Mouse (Mus musculus) spleen, postnatal 14 days (tissue): ENCODE results near the gene Rgmb.

Experiments
- DNase-seq, 2 experiments: peaks; one replicate each; pipeline ENCODE4 v3.0.0; 2021 to 2022; ENCODE audit warnings: low spot score in 2 of 2

The Rgmb gene

DNA sequence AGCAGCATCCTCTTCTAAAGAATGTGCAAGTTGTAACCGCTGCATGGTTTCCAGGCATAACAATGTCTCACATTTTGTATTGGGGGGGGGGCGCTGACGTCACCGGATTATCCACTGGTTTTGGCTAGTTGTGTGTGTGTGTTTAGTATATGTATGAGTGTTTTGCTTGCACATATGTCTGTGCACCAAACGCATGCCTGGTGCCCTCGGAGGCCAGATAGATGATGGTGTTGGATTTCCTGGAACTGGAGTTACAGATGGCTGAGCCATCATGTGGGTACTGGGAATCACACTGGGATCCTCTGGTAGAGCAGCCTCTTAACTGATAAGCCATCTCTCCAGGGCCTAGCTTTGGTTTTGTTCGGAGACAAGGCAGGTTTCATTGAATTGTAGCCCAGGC lies 8.5 kb downstream of the Rgmb start:
- DNase-seq, result no peak

GRCm38 (mm10) chr17:15821706-15822105 lies 9.1 kb downstream of the Rgmb start:
- no peak for DNase-seq

DNA sequence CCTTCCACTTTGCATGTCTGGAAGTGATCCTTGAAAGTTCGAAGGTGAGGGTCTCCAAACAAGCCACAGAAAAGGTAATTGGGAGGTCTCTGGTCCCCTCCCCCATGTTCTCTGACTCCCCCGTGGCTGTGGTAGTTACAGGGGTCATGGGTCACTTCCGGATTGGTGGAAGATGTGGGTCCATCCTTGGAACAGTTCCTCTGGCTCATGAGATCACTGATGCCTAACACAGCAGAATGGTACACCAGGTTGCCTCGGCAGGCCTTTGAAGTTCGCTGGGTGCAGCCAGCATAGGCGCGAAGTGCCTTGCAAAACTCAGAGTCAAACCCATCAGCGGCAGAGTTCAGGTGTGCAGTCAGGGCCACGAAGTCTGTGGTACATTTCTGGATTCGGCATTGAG lies 10.1 kb downstream of the Rgmb start:
- no peak for DNase-seq

GRCm38 (mm10) chr17:15820146-15820545 lies 10.7 kb downstream of the Rgmb start:
- no peak for DNase-seq

DNA sequence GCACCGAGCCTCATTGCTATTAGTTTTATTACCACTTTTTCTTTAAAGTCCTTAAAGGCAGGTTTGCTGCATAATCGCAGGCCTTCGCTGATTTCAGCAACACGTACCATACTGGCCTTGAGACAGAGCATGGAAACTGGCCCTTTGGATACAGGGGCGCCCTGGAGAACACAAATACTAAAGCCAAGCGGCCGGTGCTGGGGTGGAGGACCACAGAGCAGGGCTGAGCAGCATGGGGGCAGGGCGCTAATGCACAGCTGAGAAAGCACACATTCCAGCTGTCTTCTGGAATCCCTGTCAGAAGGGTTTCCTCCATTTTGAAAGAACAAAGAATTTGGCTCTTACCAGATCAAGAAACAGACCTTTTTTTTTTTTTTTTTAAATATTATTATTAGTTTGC lies 12.5 kb downstream of the Rgmb start:
- DNase-seq, result no peak

DNA sequence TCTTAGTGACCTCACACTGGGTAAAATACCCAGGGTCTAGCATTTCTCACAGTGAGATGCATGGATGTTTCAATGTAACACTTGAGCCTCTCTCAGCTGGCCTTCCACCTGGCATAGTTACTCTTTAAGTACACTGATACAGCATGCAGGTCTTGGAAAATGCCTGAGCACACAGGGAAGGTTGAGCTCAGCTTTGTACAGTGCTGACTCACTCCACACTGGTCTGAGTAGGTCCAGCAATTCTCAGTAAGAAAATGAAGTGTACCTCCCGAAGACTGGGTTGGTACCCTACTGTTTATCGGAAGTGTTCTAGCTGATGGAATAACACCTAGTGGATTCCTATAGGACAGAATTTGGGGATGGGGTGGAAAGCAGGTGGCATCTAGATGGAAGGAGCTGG lies 13.2 kb downstream of the Rgmb start:
- no peak for DNase-seq

GRCm38 (mm10) chr17:15817096-15817450 lies 13.8 kb downstream of the Rgmb start:
- no peak for DNase-seq

GRCm38 (mm10) chr17:15816379-15817095 lies 14.3 kb downstream of the Rgmb start:
- no peak for DNase-seq

DNA sequence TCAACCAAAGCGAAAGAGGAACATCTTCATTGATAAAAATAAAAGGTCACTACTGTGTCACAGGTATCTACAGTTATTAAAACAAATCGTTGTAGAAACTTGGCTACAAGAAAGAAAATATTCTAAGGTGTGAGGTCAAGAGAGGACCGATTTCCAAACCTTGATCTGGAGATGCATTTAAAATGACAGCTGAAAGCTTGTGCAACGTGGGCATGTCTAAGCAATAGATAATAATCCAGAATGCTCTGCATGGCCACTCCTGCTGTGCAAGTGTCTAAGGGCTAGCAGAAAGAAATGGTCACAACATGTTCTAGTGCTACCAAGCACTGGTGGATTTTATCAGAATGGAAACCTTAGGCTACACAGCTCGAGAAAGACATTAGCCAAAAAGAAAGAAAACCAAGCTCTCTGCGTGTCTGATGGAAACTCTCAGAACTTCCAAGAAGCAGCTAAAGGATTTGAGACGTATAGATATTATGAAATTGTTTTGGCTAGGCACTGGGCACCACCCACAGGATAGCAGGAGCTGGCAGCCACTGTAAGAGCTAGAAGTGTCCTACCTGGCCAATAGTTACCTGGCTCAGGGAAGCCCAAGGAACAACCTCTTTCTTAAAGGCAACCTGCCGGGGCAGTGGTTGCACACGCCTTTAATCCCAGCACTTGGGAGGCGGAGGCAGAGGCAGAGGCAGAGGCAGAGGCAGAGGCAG lies 15.4 kb downstream of the Rgmb start:
- no peak for DNase-seq

DNA sequence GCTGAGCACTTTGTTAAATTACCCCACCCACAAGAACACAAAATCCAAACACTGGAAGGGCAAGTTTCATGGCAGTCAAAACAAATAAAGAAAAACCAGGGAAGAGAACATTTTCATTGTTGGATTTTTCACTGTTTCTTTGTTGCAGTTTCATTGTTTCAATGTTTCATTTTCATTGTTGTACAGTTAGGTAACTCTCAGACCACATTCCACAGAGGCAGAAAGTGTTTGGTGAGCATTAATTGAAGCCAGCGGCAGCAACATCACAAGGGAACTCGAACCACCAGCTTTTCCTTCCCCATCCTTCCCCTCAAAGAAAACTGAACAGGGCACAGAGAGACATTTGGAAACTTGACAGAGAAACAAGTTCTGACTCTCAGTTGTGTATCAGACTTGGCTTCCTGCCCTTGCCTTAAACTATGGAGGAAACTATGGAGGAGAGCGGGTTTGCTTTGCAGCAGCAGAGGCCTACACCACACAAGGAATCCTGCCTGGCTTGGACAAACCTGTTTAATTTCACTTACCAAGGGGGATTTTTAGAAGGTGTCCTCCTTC lies 17.1 kb downstream of the Rgmb start:
- DNase-seq, result no peak

DNA sequence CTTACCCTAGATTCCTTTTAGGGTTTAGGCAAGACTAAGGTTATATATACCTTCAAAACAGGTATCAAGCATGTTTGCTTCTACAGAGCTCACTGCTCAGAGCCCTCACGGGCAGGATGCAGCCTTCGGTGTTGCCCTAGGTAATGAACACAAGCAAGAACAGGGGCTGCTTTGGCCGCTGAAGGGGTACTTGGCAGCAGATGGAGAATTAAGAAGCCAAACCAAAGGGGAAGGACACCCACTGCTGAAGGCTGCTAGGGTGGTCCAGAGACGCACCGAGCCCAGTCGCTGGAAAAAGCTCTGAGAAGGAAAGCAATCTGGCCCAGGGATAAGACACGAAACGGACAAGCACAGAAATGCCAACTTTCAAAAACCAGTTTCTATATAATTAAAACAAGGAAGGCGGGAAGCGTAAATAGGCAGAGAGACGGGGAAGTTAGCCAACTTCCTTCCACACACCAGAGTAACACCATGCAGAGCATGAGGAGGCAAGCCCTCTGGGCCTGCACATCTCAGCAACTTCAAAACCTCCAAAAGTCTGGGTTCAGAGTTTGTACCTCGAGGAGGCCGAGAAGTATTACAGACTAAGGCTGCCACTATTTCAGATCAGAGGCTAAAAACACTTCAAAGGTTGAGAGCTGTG lies 18.6 kb downstream of the Rgmb start:
- DNase-seq, result no peak

DNA sequence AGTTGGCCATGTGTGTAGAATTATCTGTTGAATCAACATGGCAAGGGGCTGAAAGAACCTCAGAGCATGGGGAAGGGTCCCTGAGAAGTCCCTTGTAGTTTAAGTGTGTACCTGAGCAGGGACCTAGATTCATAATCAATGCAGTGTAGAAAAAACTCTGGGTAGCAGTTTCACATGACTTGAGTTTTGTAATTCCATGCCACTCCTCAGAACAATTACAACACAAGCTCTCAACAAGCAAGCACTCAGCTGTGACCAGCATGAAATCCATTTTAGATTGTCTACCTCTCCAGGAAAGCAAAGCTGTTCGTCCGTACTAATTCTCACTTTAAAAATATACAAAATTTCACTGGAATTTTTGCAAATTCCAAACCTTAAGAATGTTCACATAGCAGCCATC lies 20.9 kb downstream of the Rgmb start:
- no peak for DNase-seq

- no peak for DNase-seq
Observed at GRCm38 (mm10) chr17:15808468-15809374, 22.1 kb downstream of the Rgmb start.

DNA sequence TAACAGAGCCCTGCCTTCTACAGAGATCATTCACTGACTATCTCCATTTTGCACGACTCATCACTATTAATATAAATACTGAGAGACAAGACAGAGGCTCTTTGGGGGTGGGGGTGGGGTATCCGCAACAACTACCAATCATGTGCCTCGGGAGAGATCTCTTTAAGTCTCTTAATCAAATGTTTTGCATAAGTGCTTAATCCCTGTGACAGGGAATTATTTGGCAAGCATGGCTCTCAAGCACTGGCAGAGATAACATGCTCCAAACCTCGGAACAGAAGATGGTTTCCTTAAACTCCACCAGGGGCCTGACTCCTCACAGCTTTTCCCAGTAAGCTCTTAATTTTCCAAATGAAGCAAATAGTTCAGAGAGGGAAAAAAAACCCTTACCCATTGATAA lies 22.8 kb downstream of the Rgmb start:
- DNase-seq, result no peak

DNA sequence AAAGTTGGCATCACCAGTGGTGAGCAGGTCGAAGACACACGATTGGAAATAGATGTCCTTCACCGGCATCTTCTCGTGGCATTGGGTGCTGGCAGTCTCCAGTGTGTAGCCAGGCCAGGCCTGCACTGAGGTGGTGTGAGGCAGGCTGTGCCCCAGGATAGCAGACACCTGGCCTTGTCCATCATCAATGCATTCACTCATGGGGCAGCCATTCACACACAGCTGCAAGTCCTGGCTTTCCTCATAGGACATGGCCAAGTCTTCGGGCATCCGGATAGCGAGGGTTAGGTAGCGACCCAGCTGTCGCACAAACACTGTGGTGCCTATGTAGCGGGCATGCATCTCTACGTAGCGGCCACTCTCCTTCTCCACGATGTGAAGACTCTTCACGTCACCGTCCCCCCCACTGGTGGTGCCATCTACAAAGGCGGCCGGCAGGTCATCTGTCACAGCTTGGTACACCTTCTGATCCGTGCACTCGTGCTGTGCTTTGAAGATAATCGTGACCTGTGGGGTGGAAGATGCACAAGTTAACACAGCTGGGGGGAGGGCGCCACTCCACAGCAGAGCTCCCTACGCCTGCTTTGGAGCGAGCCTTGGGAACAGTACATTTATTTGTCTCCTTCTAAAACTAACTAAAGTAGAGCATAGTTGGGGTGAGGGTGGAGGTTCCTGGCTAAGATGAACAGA lies 23.4 kb downstream of the Rgmb start:
- no peak for DNase-seq

GRCm38 (mm10) chr17:15804008-15804812 lies 26.6 kb downstream of the Rgmb start:
- no peak for DNase-seq

DNA sequence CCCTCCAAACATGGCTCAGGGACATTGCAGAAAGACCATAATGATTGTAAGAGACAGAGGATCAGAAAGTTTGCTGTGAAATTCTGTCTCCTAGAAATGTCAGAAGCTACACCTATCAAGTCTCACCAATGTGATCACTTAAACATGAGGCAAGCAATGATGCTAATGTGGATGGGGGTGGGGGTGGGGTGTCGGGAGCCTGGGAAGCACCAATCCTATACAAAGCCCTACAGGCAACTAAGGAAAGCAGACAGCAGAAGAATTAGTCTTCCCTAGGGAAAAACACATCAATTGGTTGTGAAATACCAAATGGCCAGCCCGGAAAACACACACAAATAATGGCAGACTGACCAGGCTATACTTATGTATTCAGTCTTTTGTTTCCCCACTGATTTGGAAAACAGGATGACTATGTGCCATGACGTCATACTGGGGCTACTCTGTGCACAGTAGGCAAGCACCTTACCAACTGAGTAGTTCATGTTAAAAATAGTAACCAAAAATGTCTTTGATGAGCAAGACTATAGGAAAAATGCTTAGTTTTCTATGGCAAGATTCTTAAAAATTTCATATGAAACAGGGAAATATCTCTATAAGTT lies 31.5 kb downstream of the Rgmb start:
- DNase-seq, result no peak

DNA sequence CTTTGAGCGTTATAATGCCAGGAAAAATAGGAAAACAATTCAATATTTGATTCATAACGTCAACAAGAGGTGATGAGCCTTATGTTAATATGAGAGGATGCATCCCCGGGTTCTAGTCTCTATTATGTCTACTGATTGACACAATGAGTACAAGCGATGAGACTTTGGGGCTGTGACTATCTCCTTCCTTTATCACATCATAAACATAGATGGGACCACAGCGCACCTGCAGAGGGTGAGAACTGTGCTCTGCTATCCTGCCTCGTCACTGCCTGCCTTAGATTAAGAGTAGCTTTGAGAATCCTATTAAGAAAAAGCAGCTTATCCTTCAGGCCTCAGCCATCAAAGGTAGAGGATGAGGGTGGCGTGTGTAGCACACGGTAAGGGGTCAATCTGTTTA lies 40.1 kb downstream of the Rgmb start:
- DNase-seq, result no peak

DNA sequence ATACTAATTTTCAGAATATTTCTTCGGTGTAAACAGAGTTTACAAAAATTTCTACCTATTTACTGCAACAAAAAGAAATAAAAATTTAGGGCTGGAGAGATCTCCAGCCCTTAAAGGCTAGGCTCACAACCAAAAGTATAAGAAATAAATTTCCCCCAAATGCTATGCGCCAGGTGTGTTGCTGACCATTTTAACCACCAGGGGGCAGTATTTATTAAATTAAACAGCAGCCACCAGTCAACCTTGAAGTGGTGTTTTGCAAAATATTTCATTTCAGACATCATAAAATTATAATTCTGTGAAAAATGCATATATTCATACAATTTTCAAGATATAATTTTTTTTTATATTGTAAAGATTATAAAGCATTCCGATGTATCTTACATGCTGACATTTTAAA lies 43.8 kb downstream of the Rgmb start:
- DNase-seq, result no peak

DNA sequence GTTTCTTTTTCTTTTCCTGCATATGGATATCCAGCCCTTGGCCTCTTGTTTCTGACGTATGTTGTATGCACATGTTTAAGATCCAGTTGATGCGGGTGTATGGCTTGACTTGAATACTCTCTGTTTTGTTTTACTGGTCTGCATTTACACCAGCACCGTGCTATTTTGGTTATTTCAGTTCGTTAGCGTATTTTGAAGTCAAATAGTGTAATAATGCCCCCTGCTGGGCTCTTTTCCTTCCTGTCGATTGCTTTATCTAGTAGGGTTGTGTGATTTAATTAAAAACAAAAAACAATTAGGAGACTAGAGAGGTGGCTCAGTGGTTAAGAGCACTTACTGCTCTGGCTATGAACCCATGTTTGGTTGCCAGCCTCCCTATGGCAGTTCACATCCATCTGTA lies 52.9 kb downstream of the Rgmb start:
- peak in 1 of 2 experiments; percentile 52 for DNase-seq
